Mouse (Mus musculus): ENCODE data around the gene Dock1.

- TF ChIP-seq POLR2A (IDR thresholded peaks at IDR 0.05; ENCODE audit: low read depth, low read length): no peak
- TF ChIP-seq CTCF (IDR thresholded peaks at IDR 0.05; ENCODE audit: borderline replicate concordance, insufficient read depth, low read length): no peak
These were observed 272.6 kb downstream of the Dock1 start for GRCm38 (mm10) chr7:134943063-134943462.

Data from embryonic fibroblast, embryonic 13.5 days (primary cell).